ENCODE assay signal across 9 mouse cellular contexts in genomic region chr13:21781021-21781555, GRCm38 (mm10). TPM values are rescaled to one million over a fixed set of nuclear protein-coding genes. Genes with fewer than 3 reads are reported as not detected.
A peak's percentile ranks its signal among the peaks of the same experiment; 100 is the strongest.
DNase-seq lines count a peak whose midpoint lies in the region; ATAC-seq and TF ChIP-seq lines count a peak whose summit lies in the region.
"Had no signal": no experiment of that assay in that cellular context is flagged by ENCODE, and none has a peak within 500 bp of the region (broad histone marks: within the 10 kb centered on the region; RNA-seq: fewer than 3 reads in every experiment).

No protein-coding gene starts in this region.

- H3K27me3 ChIP-seq in heart, embryonic 12.5 days (replicated peaks), result no peaks in the 10 kb centered on the region
- H3K27me3 ChIP-seq in E14TG2a.4 (ENCODE audit: insufficient read depth, low read length), result no peaks in the 10 kb centered on the region
- no peaks in the 10 kb centered on the region for H3K27me3 ChIP-seq in forebrain, postnatal 0 days (ENCODE audit: insufficient read depth, low read length)

- no peak overlapping the region for H3K9ac ChIP-seq in heart, embryonic 12.5 days
- H3K9ac ChIP-seq in forebrain, postnatal 0 days, result no peak overlapping the region

- H3K36me3 ChIP-seq in heart, embryonic 12.5 days, result no peaks in the 10 kb centered on the region
- no peaks in the 10 kb centered on the region for H3K36me3 ChIP-seq in E14TG2a.4 (ENCODE audit: insufficient read depth, low read length)
- H3K36me3 ChIP-seq in forebrain, postnatal 0 days (ENCODE audit: insufficient read depth), result no peaks in the 10 kb centered on the region
- no peaks in the 10 kb centered on the region for H3K36me3 ChIP-seq in macrophage (ENCODE audit: inconsistent target)
- H3K36me3 ChIP-seq: G1E had no signal

- WGBS in heart, embryonic 12.5 days, result 42% methylated on average over 6 of the region's 6 CpGs
- 43% methylated on average over 6 of the region's 6 CpGs for WGBS in forebrain, postnatal 0 days
- 60% methylated on average over 5 of the region's 6 CpGs for WGBS in macrophage (ENCODE audit: missing documents)

- H3K27ac ChIP-seq in heart, embryonic 12.5 days (ENCODE audit: poor library complexity, severe bottlenecking), result no peak overlapping the region
- H3K27ac ChIP-seq in forebrain, postnatal 0 days (ENCODE audit: low read depth, low read length), result no peak overlapping the region
- H3K27ac ChIP-seq in macrophage, result peak overlapping the region; percentile 86

- no peaks in the 10 kb centered on the region for H3K79me2 ChIP-seq in macrophage (ENCODE audit: inconsistent target)

- peaks cover 26% of the 10 kb centered on the region for H3K4me1 ChIP-seq in heart, embryonic 12.5 days (replicated peaks)
- H3K4me1 ChIP-seq in E14TG2a.4 (replicated peaks; ENCODE audit: low read depth, low read length), result peaks cover 65% of the 10 kb centered on the region
- H3K4me1 ChIP-seq in forebrain, postnatal 0 days (ENCODE audit: insufficient read depth), result peaks cover 25% of the 10 kb centered on the region

- no peak for TF ChIP-seq CTCF in E14TG2a.4 (conservative IDR thresholded peaks at IDR 0.05; ENCODE audit: low read length)
- no peak for TF ChIP-seq CTCF in forebrain, postnatal 0 days (IDR thresholded peaks at IDR 0.05; ENCODE audit: low read depth)

- peak overlapping the region; percentile 88; the same call in 1 of the 2 replicates for H3K4me2 ChIP-seq in heart, embryonic 12.5 days
- H3K4me2 ChIP-seq in forebrain, postnatal 0 days (ENCODE audit: low read depth), result peak overlapping the region; percentile 82

- no peak for ATAC-seq in heart, embryonic 12.5 days (ENCODE audit: insufficient number of reproducible peaks, low FRiP score)
- no peak for ATAC-seq in forebrain, postnatal 0 days

- H3K4me3 ChIP-seq in heart, embryonic 12.5 days, result peak overlapping the region; percentile 66
- peak overlapping the region; percentile 86 for H3K4me3 ChIP-seq in E14TG2a.4 (replicated peaks; ENCODE audit: low read length)
- H3K4me3 ChIP-seq in forebrain, postnatal 0 days (ENCODE audit: low read depth, low read length), result no peak overlapping the region
- peak overlapping the region; percentile 58; the same call in 1 of the 2 replicates for H3K4me3 ChIP-seq in macrophage (ENCODE audit: inconsistent target)

- no peaks in the 10 kb centered on the region for H3K9me3 ChIP-seq in heart, embryonic 12.5 days (replicated peaks)
- no peaks in the 10 kb centered on the region for H3K9me3 ChIP-seq in E14TG2a.4 (ENCODE audit: low read length)
- no peaks in the 10 kb centered on the region for H3K9me3 ChIP-seq in forebrain, postnatal 0 days (ENCODE audit: low read length)
- H3K9me3 ChIP-seq: G1E had no signal

- DNase-seq in heart, adult 18-20 months, result no peak
- DNase-seq in forebrain, postnatal 0 days, result no peak
- no peak for DNase-seq in left cerebral cortex, adult 11 months (ENCODE audit: low spot score)
- DNase-seq in layer of hippocampus, postnatal 14 days (ENCODE audit: low spot score in 2 of 2), result no peak
- no peak for DNase-seq in ovary, postnatal 14 days (ENCODE audit: low spot score)

RNA-seq across cellular contexts. Expression of gene Hist1h1b, which starts 0.7 kb away (rescaled TPM):
- polyA plus RNA-seq in heart, embryonic 12.5 days (2016; fragmentation: Nextera tagmentation; extraction: Ambion mirVana), result 12.4 and 12.5 TPM in 2 replicates
- total RNA-seq in heart, adult 18-20 months (2021), result 1 to 10 TPM; 3.5 to 4.0 TPM
- total RNA-seq in forebrain, postnatal 0 days (2014; rRNA removed), result 140 and 182 TPM in 2 replicates
- polyA plus RNA-seq in forebrain, postnatal 0 days (2015; fragmentation: Nextera tagmentation; extraction: Ambion mirVana), result 4.0 and 4.7 TPM in 2 replicates
- 10 to 100 TPM in 1 of 26 experiments, 1 to 10 TPM in 21, not detected in 4; 1.3 to 25.1 (median 5.2) TPM for total RNA-seq in macrophage (2018; cell fraction: chromatin; rRNA removed)
- 10 to 100 TPM in 11 of 26 experiments, 1 to 10 TPM in 15; 1.9 to 34.6 (median 8.0) TPM for total RNA-seq in macrophage (2018; cell fraction: cytosol; rRNA removed)
- 10 to 100 TPM in 5 of 26 experiments, 1 to 10 TPM in 19, not detected in 2; 1.0 to 47.6 (median 5.9) TPM for total RNA-seq in macrophage (2018; cell fraction: nucleus; rRNA removed)
- polyA plus RNA-seq in macrophage (2018), result not detected in 3 replicates
- total RNA-seq in layer of hippocampus, postnatal 14 days (2021), result 10 to 100 TPM; 10.5 to 20.6 TPM

RNA-seq across cellular contexts. Expression of gene Hist1h3i, which starts 2.1 kb away (rescaled TPM):
- polyA plus RNA-seq in heart, embryonic 12.5 days (2016; fragmentation: Nextera tagmentation; extraction: Ambion mirVana), result 54.7 and 68.0 TPM in 2 replicates
- total RNA-seq in heart, adult 18-20 months (2021), result 10 to 100 TPM; 10.2 to 11.2 TPM
- 282 and 291 TPM in 2 replicates for total RNA-seq in forebrain, postnatal 0 days (2014; rRNA removed)
- 20.0 and 34.1 TPM in 2 replicates for polyA plus RNA-seq in forebrain, postnatal 0 days (2015; fragmentation: Nextera tagmentation; extraction: Ambion mirVana)
- total RNA-seq in macrophage (2018; cell fraction: chromatin; rRNA removed), result 10 to 100 TPM in 7 of 26 experiments, 1 to 10 TPM in 7, not detected in 12; 4.1 to 59.8 (median 9.4) TPM
- 10 to 100 TPM in 21 of 26 experiments, 1 to 10 TPM in 5; 4.4 to 63.6 (median 19.3) TPM for total RNA-seq in macrophage (2018; cell fraction: cytosol; rRNA removed)
- total RNA-seq in macrophage (2018; cell fraction: nucleus; rRNA removed), result 10 to 100 TPM in 5 of 26 experiments, 1 to 10 TPM in 16, not detected in 5; 3.4 to 43.7 (median 6.8) TPM
- not detected in 3 replicates for polyA plus RNA-seq in macrophage (2018)
- 10 to 100 TPM; 59.5 to 93.2 TPM for total RNA-seq in layer of hippocampus, postnatal 14 days (2021)

RNA-seq across cellular contexts. Expression of gene Hist1h2an, which starts 5.9 kb away (rescaled TPM):
- polyA plus RNA-seq in heart, embryonic 12.5 days (2016; fragmentation: Nextera tagmentation; extraction: Ambion mirVana), result 1.3 and 6.2 TPM in 2 replicates
- 1 to 10 TPM; 1.0 to 5.3 TPM for total RNA-seq in heart, adult 18-20 months (2021)
- total RNA-seq in forebrain, postnatal 0 days (2014; rRNA removed), result 143 and 154 TPM in 2 replicates
- 1.1 and 1.6 TPM in 2 replicates for polyA plus RNA-seq in forebrain, postnatal 0 days (2015; fragmentation: Nextera tagmentation; extraction: Ambion mirVana)
- 10 to 100 TPM in 1 of 26 experiments, 1 to 10 TPM in 6, not detected in 19; 4.5 to 13.8 (median 6.9) TPM for total RNA-seq in macrophage (2018; cell fraction: chromatin; rRNA removed)
- 10 to 100 TPM in 4 of 26 experiments, 1 to 10 TPM in 17, under 1 TPM in 2, not detected in 3; 0.92 to 20.1 (median 3.8) TPM for total RNA-seq in macrophage (2018; cell fraction: cytosol; rRNA removed)
- 10 to 100 TPM in 2 of 26 experiments, 1 to 10 TPM in 8, not detected in 16; 3.7 to 16.7 (median 6.7) TPM for total RNA-seq in macrophage (2018; cell fraction: nucleus; rRNA removed)
- not detected in 3 replicates for polyA plus RNA-seq in macrophage (2018)
- 1 to 10 TPM; 1.7 to 1.8 TPM for total RNA-seq in layer of hippocampus, postnatal 14 days (2021)

RNA-seq across cellular contexts. Expression of gene Hist1h2bp, which starts 6.2 kb away (rescaled TPM):
- polyA plus RNA-seq in heart, embryonic 12.5 days (2016; fragmentation: Nextera tagmentation; extraction: Ambion mirVana), result 1.3 and 1.4 TPM in 2 replicates
- total RNA-seq in heart, adult 18-20 months (2021), result 1 to 10 TPM; 3.3 to 4.2 TPM
- 46.4 and 70.5 TPM in 2 replicates for total RNA-seq in forebrain, postnatal 0 days (2014; rRNA removed)
- 0.28 TPM in 1 of 2 replicates, not detected in the other for polyA plus RNA-seq in forebrain, postnatal 0 days (2015; fragmentation: Nextera tagmentation; extraction: Ambion mirVana)
- total RNA-seq in macrophage (2018; cell fraction: chromatin; rRNA removed), result 1 to 10 TPM in 2 of 26 experiments, not detected in 24; 2.6 to 3.0 TPM
- 1 to 10 TPM in 11 of 26 experiments, under 1 TPM in 11, not detected in 4; 0.44 to 2.8 (median 0.95) TPM for total RNA-seq in macrophage (2018; cell fraction: cytosol; rRNA removed)
- total RNA-seq in macrophage (2018; cell fraction: nucleus; rRNA removed), result 1 to 10 TPM in 2 of 26 experiments, not detected in 24; 2.2 to 2.9 TPM
- not detected in 3 replicates for polyA plus RNA-seq in macrophage (2018)
- 10 to 100 TPM; 12.3 to 16.4 TPM for total RNA-seq in layer of hippocampus, postnatal 14 days (2021)

RNA-seq across cellular contexts. Expression of gene Hist1h2bn, which starts 27.2 kb away (rescaled TPM):
- 1.1 and 2.1 TPM in 2 replicates for polyA plus RNA-seq in heart, embryonic 12.5 days (2016; fragmentation: Nextera tagmentation; extraction: Ambion mirVana)
- total RNA-seq in heart, adult 18-20 months (2021), result 1 to 10 TPM; 4.3 to 4.8 TPM
- 157 and 249 TPM in 2 replicates for total RNA-seq in forebrain, postnatal 0 days (2014; rRNA removed)
- not detected in 2 replicates for polyA plus RNA-seq in forebrain, postnatal 0 days (2015; fragmentation: Nextera tagmentation; extraction: Ambion mirVana)
- total RNA-seq in macrophage (2018; cell fraction: chromatin; rRNA removed), result 10 to 100 TPM in 4 of 26 experiments, 1 to 10 TPM in 8, not detected in 14; 4.1 to 19.1 (median 7.1) TPM
- 10 to 100 TPM in 20 of 26 experiments, 1 to 10 TPM in 6; 4.3 to 48.3 (median 18.0) TPM for total RNA-seq in macrophage (2018; cell fraction: cytosol; rRNA removed)
- 10 to 100 TPM in 3 of 26 experiments, 1 to 10 TPM in 12, not detected in 11; 2.5 to 20.9 (median 5.9) TPM for total RNA-seq in macrophage (2018; cell fraction: nucleus; rRNA removed)
- 1.4 TPM in 1 of 3 replicates, not detected in the others for polyA plus RNA-seq in macrophage (2018)
- total RNA-seq in layer of hippocampus, postnatal 14 days (2021), result 10 to 100 TPM; 18.8 to 20.0 TPM

Comparison
In these comparisons a context has a peak if more than half of its experiments do, and no peak if none do; other contexts are left out.
1. RNA of gene Hist1h3i, which starts 2.1 kb away (total RNA-seq): 282 to 291 TPM in forebrain, postnatal 0 days and 59.5 to 93.2 TPM in layer of hippocampus, postnatal 14 days; 10.2 to 11.2 TPM in heart, adult 18-20 months; every median in the first group is over 4 times any median in the second.
2. RNA of gene Hist1h2an, which starts 5.9 kb away (total RNA-seq): 143 to 154 TPM in forebrain, postnatal 0 days; 1.0 to 5.3 TPM in heart, adult 18-20 months and 1.7 to 1.8 TPM in layer of hippocampus, postnatal 14 days; every median in the first group is over 10 times any median in the second.